Mouse (Mus musculus): Measurements from ENCODE around the gene Scap. TPM values are rescaled to one million over a fixed set of nuclear protein-coding genes. Genes with fewer than 3 reads are reported as not detected.

Gene Scap
- polyA plus RNA-seq, 1 experiment from 2014 or later: 28.6 TPM

Other genes starting within 250 kb of the Scap start
- 69.2 and 71.6 TPM in 2 replicates for gene Smarcc1, start 215.6 kb upstream of the Scap start, polyA plus RNA-seq (2016; fragmentation: Nextera tagmentation; extraction: Ambion mirVana)
- gene Dhx30, start 215.5 kb upstream of the Scap start, polyA plus RNA-seq (2016; fragmentation: Nextera tagmentation; extraction: Ambion mirVana): 65.2 and 68.1 TPM in 2 replicates
- gene Cspg5, start 89.5 kb upstream of the Scap start, polyA plus RNA-seq (2016; fragmentation: Nextera tagmentation; extraction: Ambion mirVana): 0.19 and 0.31 TPM in 2 replicates
- gene Elp6, start 28.1 kb upstream of the Scap start, polyA plus RNA-seq (2016; fragmentation: Nextera tagmentation; extraction: Ambion mirVana): 14.1 and 16.5 TPM in 2 replicates
- 5.9 and 7.4 TPM in 2 replicates for gene Ptpn23, start 74.9 kb downstream of the Scap start, polyA plus RNA-seq (2016; fragmentation: Nextera tagmentation; extraction: Ambion mirVana)
- gene Ngp, start 86.5 kb downstream of the Scap start, polyA plus RNA-seq (2016; fragmentation: Nextera tagmentation; extraction: Ambion mirVana): 38.3 and 43.4 TPM in 2 replicates
- gene Klhl18, start 143.4 kb downstream of the Scap start, polyA plus RNA-seq (2016; fragmentation: Nextera tagmentation; extraction: Ambion mirVana): 3.6 and 3.8 TPM in 2 replicates
- gene Kif9, start 143.7 kb downstream of the Scap start, polyA plus RNA-seq (2016; fragmentation: Nextera tagmentation; extraction: Ambion mirVana): 0.26 and 0.39 TPM in 2 replicates
- 18.6 and 20.4 TPM in 2 replicates for gene Setd2, start 199.3 kb downstream of the Scap start, polyA plus RNA-seq (2016; fragmentation: Nextera tagmentation; extraction: Ambion mirVana)